Mouse (Mus musculus) retina, postnatal 1 day (tissue): Measurements from ENCODE around the gene Utp6.
A peak's percentile ranks its signal among the peaks of the same experiment; 100 is the strongest.
"Not testable (repeated sequence)": the region's sequence is repeated elsewhere in the genome, so short reads cannot be mapped to it uniquely, and the experiment has no call there.

Source experiments
- DNase-seq: peaks from one replicate; pipeline ENCODE4 v3.0.0-alpha.2; 2012

Gene Utp6

DNA sequence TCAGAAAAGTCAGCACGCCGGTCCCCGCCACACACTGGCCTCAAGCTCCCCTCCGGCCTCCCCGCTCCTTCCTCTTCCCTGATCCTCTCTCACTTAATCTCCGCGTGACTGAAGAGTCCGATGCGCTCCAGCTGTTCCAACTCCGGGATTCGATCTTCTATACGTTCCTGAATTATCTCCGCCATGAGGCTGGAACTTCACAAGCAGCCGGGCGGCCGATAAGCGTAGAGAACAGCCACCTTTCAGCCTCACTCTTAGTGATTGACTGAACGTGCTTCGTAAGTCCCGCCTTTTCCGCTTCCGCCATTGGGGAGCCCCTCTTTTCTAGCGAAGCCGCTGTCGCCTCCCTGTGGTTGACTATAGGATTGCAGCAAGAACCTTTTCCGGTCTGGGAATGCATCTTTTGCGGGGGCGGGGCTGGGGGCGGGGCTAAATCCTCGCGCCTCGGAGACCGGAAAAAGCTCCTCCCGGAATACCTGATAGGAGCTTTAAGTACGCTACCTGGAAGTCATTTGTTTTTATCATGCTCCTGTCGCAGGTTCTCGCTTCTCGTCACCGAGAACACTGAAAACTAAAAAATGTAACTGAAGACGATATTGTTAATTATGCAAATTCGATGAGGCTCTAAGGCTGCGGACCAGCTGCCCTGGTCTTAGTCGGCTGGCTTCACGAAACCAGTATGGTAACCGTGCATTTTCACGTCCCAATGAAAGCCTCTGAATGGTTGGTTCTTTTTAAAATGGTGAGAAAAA lies at the start of gene Utp6:
Gene Utp6 (minus strand): TSS at position 266 of the 752 bp plus-strand sequence.
- DNase-seq, result peak; percentile 99

DNA sequence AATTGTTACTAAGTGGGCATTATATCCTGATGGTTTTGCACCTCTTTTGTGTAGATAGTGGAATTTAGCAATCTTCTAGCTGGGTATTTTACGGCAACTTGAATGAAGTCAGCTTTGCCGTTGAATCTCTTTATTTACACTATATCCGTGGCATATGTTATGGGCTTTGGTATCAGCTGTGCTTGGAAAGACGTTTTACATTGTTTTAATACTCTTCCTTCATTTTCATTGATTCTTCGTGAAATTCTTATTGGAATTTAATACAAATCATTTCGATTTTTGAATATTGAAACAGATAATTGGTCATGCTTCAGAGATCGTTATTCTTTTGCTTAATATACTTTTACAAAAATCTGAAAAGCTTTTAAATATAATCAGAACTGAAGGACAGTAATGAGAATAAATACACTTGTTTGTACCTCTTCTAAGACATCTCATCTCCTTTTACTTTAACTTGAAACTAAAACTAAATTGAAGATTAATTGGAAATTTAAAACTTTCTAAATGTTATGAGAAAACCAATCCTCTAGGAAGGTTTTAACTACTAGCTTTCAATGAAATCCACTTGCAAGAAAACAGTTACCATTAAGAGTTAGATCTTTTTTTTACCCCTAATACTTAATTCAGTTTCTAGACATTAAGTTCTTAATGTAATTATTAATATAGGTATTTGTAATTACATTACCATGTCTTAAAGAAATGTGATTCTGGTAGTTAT lies 32.2 kb upstream of the Utp6 start:
- no peak for DNase-seq

DNA sequence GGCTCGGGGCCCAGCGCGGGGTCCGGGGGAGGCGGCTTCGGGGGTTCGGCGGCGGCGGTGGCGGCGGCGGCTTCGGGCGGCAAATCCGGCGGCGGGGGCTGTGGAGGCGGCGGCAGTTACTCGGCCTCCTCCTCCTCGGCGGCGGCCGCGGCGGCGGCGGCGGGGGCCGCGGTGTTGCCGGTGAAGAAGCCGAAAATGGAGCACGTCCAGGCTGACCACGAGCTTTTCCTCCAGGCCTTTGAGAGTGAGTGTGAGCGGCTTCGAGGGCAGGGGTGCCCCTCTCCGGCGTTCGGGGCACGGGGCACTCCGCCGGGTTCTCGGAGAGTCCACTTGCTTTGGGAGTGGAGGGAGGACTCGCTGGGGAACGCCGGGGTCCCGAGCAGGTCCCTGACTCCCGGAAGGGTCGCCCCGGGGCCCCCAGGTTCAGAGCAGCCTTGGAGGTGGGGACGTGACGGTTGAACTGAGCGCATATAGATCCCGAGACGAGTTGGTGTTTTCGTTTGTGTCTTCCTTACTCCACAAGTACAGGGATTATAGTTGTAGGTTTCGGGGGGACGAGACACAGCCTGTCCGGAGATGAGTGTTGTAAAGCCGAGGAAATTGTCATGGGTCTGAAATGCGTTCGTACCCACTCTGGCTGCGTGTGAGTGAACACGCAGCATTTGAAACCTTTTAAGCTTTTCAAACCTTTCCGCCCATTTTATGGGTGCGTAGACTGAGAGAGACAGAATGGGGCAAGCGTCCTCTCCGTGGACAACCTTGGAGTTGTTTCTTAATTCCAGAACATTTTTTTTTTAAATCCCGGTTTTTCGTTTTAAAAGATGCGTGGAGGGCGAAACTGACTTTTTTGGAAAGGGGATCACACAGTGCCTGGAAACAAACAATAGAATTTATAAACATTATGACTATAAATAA lies 31.4 kb upstream of the Utp6 start:
- no peak for DNase-seq

DNA sequence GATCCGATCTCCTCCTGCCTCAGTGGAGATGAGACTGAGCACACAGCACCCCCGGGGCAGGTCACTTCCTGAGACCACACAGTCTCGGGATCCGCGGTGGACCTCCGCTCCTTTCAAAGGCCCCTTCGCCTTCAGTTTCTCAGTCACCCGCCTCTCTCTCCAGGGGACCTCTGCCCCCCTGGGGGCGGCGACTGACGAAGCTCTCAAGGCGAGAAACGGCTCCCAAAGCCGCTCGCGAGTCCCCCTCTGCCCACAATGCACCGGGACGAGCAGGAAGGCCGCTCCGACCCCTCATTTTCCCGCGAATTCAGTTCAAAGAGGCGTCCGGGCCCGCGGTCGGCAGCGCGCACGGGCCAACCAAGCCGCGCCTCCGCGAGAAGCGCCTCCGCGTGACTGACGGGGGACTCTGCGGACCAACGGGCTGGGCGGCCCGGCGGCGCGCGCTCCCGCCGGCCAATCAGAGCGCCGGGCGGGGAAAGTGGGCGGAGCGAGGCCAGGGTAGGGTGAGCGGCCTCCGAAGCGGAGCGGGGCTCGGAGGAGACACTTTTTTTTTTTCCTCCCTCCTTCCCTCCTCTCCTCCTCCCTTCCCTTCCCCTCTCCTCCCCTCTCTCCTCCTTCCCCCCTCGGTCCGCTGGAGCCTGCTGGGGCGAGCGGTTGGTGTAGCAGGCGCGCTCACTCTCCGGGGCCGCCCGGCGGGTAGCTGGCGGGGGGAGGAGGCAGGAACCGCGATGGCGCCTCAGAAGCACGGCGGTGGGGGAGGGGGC lies 30.6 kb upstream of the Utp6 start, which contains the start of gene Suz12:
Gene Suz12 (plus strand): TSS at position 515 of the 764 bp plus-strand sequence.
- peak; percentile 99 for DNase-seq

DNA sequence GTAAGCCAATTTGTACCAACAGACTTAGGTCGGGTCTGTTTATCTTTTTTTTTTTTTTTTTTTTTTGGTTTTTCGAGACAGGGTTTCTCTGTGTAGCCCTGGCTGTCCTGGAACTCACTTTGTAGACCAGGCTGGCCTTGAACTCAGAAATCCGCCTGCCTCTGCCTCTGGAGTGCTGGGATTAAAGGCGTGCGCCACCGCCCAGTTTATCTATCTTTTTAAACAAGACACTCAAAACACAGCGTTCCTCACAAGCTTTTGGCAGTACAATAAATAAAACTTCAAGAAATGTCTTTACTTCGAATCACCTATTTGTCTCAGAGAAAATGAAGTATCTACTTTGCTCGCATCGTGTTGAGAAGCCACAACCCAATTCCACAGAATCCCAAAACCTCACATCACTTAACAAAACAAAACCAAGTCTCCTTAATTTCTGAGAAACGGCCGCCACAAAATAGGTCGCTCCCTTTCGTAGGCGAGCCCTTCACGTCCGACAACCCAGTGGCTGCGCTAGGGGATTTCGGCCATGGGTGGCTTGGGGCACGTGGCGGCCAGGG lies 29.9 kb upstream of the Utp6 start:
- no peak for DNase-seq

DNA sequence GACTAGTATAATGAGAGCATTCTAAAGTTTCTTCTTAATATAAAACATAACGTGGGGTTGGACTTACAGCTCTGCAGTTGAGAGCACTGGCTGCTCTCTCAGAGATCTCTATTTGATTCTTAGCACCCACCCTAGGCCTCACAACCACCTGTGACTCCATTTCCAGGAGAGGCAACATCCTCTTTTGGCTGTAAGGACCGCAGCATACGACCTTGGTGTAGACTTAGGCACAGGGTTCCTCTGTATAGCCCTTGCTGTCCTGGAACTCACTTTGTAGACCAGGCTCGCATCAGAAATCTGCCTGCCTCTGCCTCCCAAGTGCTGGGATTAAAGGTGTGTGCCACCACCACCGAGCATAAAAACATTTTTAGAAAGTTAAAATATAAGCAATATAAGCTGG lies 29.4 kb upstream of the Utp6 start:
- no peak for DNase-seq

DNA sequence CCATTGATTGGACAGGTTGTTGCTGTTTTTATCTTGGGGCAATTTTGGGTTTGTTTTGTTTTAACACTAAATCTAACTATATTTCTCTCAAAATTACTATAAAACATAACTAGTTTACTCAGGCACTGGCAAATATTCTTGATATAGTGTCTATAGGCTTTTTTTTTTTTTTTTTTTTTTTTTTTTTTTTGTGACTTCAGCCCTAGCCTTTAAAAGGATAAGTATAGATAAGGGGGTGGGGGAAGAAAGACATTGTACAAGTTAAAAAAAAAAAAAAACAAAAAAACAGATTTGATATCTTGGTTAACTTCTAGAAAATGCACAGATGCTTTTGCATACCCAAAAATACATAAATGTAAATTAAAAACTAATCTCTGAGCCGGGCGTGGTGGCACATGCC lies 27.9 kb upstream of the Utp6 start:
- DNase-seq, result no peak

DNA sequence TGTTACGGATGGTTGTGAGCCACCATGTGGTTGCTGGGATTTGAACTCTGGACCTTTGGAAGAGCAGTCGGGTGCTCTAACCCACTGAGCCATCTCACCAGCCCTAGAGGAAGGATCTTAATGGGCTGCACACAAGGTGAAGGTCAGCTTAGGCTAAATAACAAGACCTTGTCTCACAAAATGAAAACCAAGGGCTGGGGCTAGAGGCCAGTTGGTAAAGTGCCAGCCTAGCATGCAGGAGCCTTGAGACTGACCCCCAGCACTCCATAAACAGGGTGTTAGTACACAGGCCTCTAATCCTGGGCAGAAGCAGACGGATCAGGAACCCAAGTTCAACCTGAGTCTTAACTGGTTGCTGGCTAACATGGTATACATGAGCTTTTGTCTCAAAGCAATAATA lies 25.7 kb upstream of the Utp6 start:
- DNase-seq, result no peak

DNA sequence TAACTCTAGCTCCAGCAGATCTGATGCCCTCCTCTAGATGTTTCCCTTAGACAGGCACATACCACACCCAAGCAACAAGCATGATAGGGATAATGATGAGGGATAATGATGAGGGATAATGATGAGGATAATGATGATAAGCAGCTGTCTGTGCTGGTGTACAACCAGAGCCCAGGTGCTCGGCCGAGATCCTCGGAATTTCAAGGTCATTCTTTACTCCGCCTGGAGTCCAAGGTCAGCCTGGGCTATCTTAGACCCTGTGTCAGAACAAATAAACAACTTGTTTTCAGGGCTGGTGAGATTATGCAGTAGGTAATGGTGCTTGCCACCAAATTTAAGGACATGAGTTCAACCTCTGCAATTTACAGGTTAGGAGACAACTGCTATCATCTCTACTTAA lies 24.7 kb upstream of the Utp6 start:
- DNase-seq, result no peak

DNA sequence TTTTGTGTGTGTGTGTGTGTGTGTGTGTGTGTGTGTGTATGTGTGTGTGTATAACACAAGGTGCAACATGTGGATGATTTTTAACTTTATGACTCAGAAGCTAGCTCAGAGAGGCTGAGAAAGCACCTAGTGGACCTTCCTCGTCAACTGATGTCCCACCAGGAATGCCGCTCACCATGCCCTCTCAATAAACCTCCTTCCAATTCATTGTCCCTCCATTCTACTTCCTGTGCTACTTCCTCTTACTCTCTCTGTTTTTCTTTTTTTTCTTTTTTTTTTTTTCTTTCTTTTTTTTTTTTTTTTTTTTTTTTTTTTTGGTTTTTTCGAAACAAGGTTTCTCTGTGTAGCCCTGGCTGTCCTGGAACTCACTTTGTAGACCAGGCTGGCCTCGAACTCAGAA lies 15.6 kb upstream of the Utp6 start:
- not testable (repeated sequence) for DNase-seq

DNA sequence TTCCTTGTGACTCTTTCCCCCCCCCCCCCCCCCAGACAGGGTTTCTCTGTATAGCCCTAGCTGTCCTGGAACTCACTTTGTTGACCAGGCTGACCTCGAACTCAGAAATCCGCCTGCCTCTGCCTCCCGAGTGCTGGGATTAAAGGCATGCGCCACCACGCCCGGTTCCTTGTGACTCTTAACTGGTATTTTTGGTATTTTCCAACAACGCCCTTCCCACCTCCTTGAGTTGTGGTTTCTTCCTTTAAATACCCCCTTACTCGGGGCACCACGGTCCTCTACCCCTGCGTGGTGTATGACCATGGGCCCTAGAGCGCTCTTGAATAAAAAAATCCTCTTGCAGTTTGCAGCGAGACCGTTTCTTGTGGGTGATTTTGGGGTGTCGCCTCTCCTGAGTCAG lies 14.9 kb upstream of the Utp6 start:
- not testable (repeated sequence) for DNase-seq

DNA sequence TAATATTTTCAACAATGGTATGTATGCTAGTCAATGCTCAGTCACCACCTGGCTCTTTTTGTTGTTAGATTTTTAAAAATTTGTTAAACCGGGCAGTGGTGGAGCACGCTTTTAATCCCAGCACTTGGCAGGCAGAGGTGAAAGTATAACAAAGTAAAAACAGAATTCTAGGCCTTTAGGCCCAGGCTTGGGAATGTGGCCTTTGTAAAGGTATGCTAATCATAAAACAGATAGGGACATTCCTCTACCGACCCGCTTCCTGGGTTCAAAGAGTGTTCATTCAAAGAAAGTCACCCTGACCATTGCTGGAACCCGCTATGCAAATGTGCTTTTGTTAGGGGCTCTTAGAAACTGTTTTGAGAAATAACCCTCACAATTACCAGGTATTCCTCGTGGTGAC lies 14.5 kb upstream of the Utp6 start:
- DNase-seq, result not testable (repeated sequence)

DNA sequence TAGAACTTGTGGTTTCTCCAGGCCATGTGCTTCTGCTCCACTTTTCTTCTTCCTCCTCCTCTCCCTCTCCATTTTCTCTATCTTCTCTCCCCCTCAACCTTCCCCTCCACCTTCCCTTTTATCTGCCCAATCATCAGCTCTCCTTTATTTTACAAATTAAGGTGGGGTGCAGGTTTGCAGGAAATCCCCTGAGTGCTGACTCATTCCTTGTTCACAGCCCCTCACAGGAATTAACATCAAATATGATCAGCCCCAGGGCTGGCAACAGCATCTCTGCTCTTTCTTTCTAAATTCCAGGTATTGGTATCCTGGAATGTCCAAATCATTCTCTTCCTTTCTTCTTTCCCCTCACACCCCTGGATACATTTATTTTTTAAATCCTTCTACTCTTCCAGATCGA lies 14.0 kb upstream of the Utp6 start:
- no peak for DNase-seq

DNA sequence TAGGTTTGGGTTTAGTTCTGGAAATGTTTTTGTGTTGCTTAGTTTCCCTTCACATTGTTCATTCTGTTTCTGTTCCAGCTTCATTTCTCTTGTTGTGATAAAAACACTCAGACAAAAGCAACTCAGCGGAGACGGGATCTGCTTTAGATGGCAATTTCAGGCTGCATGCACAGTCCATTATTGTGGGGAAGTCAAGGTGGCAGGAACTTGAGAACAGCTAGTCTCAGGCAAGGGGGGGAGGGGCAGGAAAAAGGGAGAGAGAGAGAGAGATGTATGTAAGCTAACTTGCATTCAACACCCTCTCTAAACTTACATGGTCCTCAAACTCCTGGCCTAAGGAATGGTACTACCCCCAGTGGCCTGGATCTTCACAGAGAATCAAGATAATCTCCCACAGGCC lies 13.2 kb upstream of the Utp6 start:
- no peak for DNase-seq

DNA sequence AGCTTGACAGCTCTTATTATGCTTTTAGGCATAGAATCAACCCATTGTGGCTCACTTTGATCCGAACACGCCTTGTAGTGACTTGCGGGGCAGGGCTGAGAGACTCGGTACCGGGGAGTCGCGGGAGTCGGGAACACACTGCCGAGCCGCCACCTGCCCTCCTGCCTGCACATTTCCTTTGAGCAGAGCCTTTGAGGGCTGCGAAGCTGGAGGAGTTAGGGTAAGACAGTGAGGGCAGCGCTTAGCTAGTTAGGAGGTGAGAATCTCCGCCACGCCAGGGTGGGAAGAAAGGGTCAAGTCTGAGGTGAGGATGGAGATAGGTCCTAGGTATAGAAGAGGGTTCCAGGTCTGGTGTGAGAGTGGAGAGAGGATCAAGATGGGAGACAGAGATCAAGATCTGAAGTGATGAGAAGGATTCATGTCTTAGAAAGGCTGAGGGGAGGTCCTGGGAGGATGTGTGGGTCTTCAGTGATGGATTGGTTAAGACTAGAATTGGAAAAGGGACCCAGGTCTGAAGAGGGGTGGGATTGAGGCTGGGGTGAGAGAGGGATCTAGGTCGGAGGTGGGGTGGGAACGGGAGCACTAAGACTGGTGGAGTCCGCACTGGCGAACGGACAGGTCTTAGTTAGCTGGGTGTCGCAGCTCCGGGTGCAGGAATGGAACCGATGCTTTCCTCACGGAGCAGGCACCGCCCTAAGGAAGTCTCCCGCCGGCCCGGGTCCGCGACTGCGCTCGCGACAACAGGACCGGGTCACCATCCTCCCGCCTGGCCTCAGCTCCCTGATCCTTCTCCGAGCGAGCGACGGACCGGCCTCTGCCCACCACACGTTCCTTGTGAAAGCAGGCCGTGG lies 11.7 kb upstream of the Utp6 start:
- DNase-seq, result peak; percentile 69

DNA sequence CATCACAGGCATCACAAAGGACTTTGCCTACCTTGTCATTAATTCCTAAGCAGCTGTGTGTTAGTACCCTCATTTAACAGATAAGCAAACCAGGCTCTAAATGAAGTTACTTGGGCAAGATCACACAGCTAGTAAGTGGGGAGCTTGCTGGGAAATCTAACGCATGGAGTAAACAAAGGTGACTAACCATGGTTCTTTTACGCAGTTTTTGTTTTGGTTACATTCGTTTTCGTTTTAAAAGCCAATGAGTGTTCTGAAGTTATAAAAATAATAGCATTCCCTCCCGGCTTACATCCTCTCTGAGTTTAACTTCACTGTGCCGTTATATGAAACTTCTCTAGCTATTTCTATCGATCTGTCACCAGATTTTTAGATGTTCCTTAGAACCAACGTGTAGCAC lies 10.9 kb upstream of the Utp6 start:
- DNase-seq, result no peak

DNA sequence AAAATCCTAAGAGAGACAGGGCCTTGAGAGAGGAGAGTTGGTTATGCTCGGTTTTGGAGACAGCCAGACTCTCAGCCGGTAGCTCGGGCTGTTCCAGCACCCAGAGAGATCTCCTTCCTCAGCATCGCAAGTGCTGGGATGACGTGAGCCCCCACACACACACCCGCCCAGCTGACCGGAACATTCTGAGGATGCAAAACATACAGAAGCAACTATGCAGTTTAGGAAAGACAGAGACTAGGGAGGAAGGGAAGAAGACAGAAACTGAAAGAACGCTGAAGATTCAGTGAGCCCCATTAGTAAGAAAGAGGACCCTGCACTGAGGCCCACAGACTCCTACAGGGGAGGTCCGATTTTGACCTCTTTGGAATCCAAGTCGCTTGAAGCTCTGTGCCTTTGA lies 5.6 kb upstream of the Utp6 start:
- DNase-seq, result no peak

DNA sequence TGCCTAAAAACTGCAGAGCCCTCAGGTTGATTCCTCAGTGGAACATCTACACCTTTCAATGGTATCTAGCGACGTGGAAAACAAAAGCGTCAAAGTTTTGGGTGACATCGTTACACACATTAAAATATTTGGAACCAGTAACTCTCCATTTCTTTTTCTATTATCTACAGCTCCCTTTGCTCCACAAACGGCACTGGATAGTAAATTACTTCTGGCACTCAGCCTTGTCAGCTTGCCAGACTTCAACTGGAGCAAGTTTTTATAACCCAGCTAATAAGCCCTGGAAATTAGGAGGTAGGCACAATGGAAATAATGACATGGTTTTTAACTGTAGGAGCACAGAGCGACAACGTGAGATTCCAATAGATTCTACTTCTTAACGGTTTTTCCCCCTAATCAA lies 3.7 kb upstream of the Utp6 start:
- peak; percentile 74 for DNase-seq

DNA sequence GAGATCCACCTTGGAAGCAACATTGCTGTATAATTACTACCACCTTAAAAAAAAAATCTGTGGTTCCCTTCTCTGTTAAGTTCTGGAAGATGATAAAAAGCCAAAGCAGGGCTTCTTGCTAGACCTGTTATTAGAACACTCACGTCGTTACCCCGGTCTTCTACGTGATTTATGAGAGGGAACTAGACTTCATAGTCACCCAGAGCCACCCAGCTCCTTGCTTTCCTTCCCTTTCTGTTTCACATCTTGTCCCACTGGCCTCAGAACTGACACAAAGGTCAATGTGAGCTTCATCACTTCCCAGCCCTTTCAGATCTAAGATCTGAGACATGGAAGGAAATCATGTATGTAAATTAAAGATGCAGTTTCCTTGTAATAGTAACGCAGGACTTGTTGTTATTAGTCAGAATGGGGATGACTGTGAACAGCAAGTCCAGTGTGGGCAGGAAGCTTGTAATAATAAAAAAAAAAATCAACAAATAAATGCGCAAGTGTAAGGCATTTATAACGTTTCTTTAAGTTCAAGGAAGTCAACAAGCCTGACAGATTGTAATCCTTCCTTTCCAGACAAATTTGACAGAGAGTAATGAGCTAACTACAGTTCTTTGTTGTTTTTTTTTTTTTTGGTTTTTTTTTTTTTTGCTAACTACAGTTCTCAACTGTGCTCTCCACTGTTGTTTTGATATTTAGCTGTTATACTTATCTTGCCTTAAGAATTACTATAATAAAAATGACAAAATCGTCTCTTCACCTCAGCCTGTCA lies 1.2 kb upstream of the Utp6 start:
- DNase-seq, result no peak

DNA sequence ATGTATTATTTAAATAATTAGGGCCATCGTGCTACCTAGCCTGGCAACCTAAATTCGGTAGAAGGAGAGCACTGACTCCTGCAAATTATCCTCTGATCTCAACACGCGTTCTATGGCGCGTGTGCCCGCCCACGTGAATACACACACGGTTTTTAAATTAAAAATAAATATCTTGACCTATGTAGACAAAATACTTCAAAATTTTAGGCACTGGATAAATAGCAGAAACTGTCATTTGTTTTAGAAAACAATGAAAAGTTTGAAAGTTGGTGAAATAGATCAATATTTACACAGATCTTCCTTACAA lies 640 bp upstream of the Utp6 start:
- DNase-seq, result no peak
